Mouse (Mus musculus) MEL (cell line): ENCODE results near the gene Tmem132c. TPM values are rescaled to one million over a fixed set of nuclear protein-coding genes. Genes with fewer than 3 reads are reported as not detected.
A peak's percentile ranks its signal among the peaks of the same experiment; 100 is the strongest.

Source experiments
- DNase-seq: peaks from one replicate; pipeline ENCODE4 v3.0.0; 2011; ENCODE audit warnings: low read depth, low spot score
- H3K27ac ChIP-seq: 2 replicates; pipeline ENCODE4 v1.5.1; 2012; ENCODE audit warnings: low read depth, mild to moderate bottlenecking, control low read depth, low read length, moderate library complexity; ENCODE audit not compliant: control insufficient read depth
- H3K27me3 ChIP-seq, 2 experiments: fragments of 150-350 bp in 1 of 2; sonication (generic) in 1 of 2; 2 replicates each; pipeline ENCODE4 v1.6.1; 2012; ENCODE audit warnings: low read length in 2 of 2, mild to moderate bottlenecking in 2 of 2, improper control_type of control experiment in 1 of 2, moderate library complexity in 1 of 2; ENCODE audit not compliant: insufficient read depth in 2 of 2, control insufficient read depth in 1 of 2
- H3K36me3 ChIP-seq, 2 experiments: 2 replicates each; pipeline ENCODE4 v1.6.1; 2012 to 2014; ENCODE audit warnings: low read length in 2 of 2, improper control_type of control experiment in 1 of 2, inconsistent platforms in 1 of 2, mild to moderate bottlenecking in 1 of 2; ENCODE audit not compliant: insufficient read depth in 2 of 2, control insufficient read depth in 1 of 2
- H3K4me1 ChIP-seq, 2 experiments: fragments of 150-350 bp in 1 of 2; sonication (generic) in 1 of 2; 2 replicates each; pipeline ENCODE4 v1.6.1; 2012; ENCODE audit warnings: low read length in 2 of 2, improper control_type of control experiment in 1 of 2, mild to moderate bottlenecking in 1 of 2; ENCODE audit not compliant: insufficient read depth in 2 of 2, control insufficient read depth in 1 of 2
- H3K4me3 ChIP-seq, 2 experiments: fragments of 150-350 bp in 1 of 2; sonication (generic) in 1 of 2; 2 replicates each; pipeline ENCODE4 v1.5.1; 2012; ENCODE audit warnings: low read depth in 2 of 2, low read length in 2 of 2, mild to moderate bottlenecking in 2 of 2, moderate library complexity in 2 of 2, control low read depth in 1 of 2, improper control_type of control experiment in 1 of 2; ENCODE audit not compliant: control insufficient read depth in 1 of 2, insufficient read depth in 1 of 2
- H3K79me2 ChIP-seq: 2 replicates; pipeline ENCODE4 v1.6.1; 2012; ENCODE audit warnings: mild to moderate bottlenecking, low read length, moderate library complexity; ENCODE audit not compliant: control insufficient read depth, poor library complexity, insufficient read depth
- H3K9ac ChIP-seq: 2 replicates; pipeline ENCODE4 v1.6.1; 2012; ENCODE audit warnings: low read depth, mild to moderate bottlenecking, control low read depth, low read length, moderate library complexity; ENCODE audit not compliant: control insufficient read depth, poor library complexity, severe bottlenecking
- H3K9me3 ChIP-seq: fragments of 150-350 bp; sonication (generic); replicated peaks from 2 replicates; pipeline ENCODE4 v1.6.1; 2012; ENCODE audit warnings: mild to moderate bottlenecking, low read length, improper control_type of control experiment, moderate library complexity; ENCODE audit not compliant: insufficient read depth
- CHD1 ChIP-seq: IDR thresholded peaks from 2 replicates; pipeline ENCODE4 v1.6.1; 2012; ENCODE audit warnings: low read depth, mild to moderate bottlenecking, inconsistent platforms, low read length, improper control_type of control experiment
- CHD2 ChIP-seq: IDR thresholded peaks from 2 replicates; pipeline ENCODE4 v1.6.1; 2011; ENCODE audit warnings: low read length, improper control_type of control experiment
- CTCF ChIP-seq, 3 experiments: IDR thresholded peaks in 2 of 3; conservative IDR thresholded peaks in 1 of 3; 2 replicates each; pipeline ENCODE4 v1.5.1; 2011 to 2012; ENCODE audit warnings: low read length in 3 of 3, low read depth in 2 of 3, mild to moderate bottlenecking in 2 of 3, improper control_type of control experiment in 1 of 3, inconsistent platforms in 1 of 3, mixed read lengths in 1 of 3, moderate library complexity in 1 of 3; ENCODE audit not compliant: control insufficient read depth in 1 of 3, insufficient read depth in 1 of 3, poor library complexity in 1 of 3, severe bottlenecking in 1 of 3
- E2F4 ChIP-seq: IDR thresholded peaks from 2 replicates; pipeline ENCODE4 v1.6.1; 2011; ENCODE audit warnings: low read depth, low read length, improper control_type of control experiment, borderline replicate concordance
- EP300 ChIP-seq, 2 experiments: IDR thresholded peaks; 2 replicates each; pipeline ENCODE4 v1.6.1; 2011; ENCODE audit warnings: improper control_type of control experiment in 2 of 2, low read length in 2 of 2, low read depth in 1 of 2, mild to moderate bottlenecking in 1 of 2
- ETS1 ChIP-seq: IDR thresholded peaks from 2 replicates; pipeline ENCODE4 v1.6.1; 2012; ENCODE audit warnings: low read depth, mild to moderate bottlenecking, inconsistent platforms, low read length, improper control_type of control experiment, moderate library complexity
- HCFC1 ChIP-seq: IDR thresholded peaks from 2 replicates; pipeline ENCODE4 v1.6.1; 2012; ENCODE audit warnings: low read depth, mild to moderate bottlenecking, inconsistent platforms, low read length, improper control_type of control experiment, moderate library complexity
- JUND ChIP-seq: IDR thresholded peaks from 2 replicates; pipeline ENCODE4 v1.6.1; 2011; ENCODE audit warnings: low read depth, mild to moderate bottlenecking, improper control_type of control experiment, low read length
- MAFK ChIP-seq: IDR thresholded peaks from 2 replicates; pipeline ENCODE4 v1.6.1; 2011; ENCODE audit warnings: low read depth, mild to moderate bottlenecking, low read length, improper control_type of control experiment, borderline replicate concordance
- MXI1 ChIP-seq: IDR thresholded peaks from 2 replicates; pipeline ENCODE4 v1.6.1; 2011; ENCODE audit warnings: mild to moderate bottlenecking, low read depth, low read length, improper control_type of control experiment
- MYC ChIP-seq: IDR thresholded peaks from 2 replicates; pipeline ENCODE4 v1.6.1; 2011; ENCODE audit warnings: low read depth, mild to moderate bottlenecking, low read length, improper control_type of control experiment, moderate library complexity
- POLR2AphosphoS2 ChIP-seq: IDR thresholded peaks from 2 replicates; pipeline ENCODE4 v1.6.1; 2011; ENCODE audit warnings: low read length, improper control_type of control experiment
- POLR2AphosphoS5 ChIP-seq: IDR thresholded peaks from 2 replicates; pipeline ENCODE4 v1.6.1; 2012; ENCODE audit warnings: low read depth, borderline replicate concordance, mild to moderate bottlenecking, inconsistent platforms, low read length, moderate library complexity, mixed read lengths
- RCOR1 ChIP-seq: IDR thresholded peaks from 2 replicates; pipeline ENCODE4 v1.6.1; 2012; ENCODE audit warnings: low read depth, mild to moderate bottlenecking, inconsistent platforms, low read length, improper control_type of control experiment
- SIN3A ChIP-seq: IDR thresholded peaks from 2 replicates; pipeline ENCODE4 v1.6.1; 2012; ENCODE audit warnings: low read length, improper control_type of control experiment, inconsistent platforms
- TBP ChIP-seq: IDR thresholded peaks from 2 replicates; pipeline ENCODE4 v1.8.0; 2011; ENCODE audit warnings: low read depth, low read length, improper control_type of control experiment
- UBTF ChIP-seq: IDR thresholded peaks from 2 replicates; pipeline ENCODE4 v1.6.1; 2012; ENCODE audit warnings: low read depth, mild to moderate bottlenecking, inconsistent platforms, low read length, improper control_type of control experiment, moderate library complexity, borderline replicate concordance; ENCODE audit not compliant: insufficient read depth
- ZC3H11A ChIP-seq: IDR thresholded peaks from 2 replicates; pipeline ENCODE4 v1.6.1; 2012; ENCODE audit warnings: low read depth, mild to moderate bottlenecking, inconsistent platforms, low read length, improper control_type of control experiment
- ZKSCAN1 ChIP-seq: IDR thresholded peaks from 2 replicates; pipeline ENCODE4 v1.6.1; 2012; ENCODE audit warnings: low read depth, mild to moderate bottlenecking, inconsistent platforms, low read length, improper control_type of control experiment, moderate library complexity
- ZMIZ1 ChIP-seq: IDR thresholded peaks from 2 replicates; pipeline ENCODE4 v1.6.1; 2012; ENCODE audit warnings: low read depth, mild to moderate bottlenecking, inconsistent platforms, low read length, improper control_type of control experiment, moderate library complexity
- ZNF384 ChIP-seq: IDR thresholded peaks from 2 replicates; pipeline ENCODE4 v1.6.1; 2012; ENCODE audit warnings: low read depth, mild to moderate bottlenecking, inconsistent platforms, low read length, improper control_type of control experiment
- polyA plus RNA-seq, 2 experiments: library from polyadenylated mRNA; stranded (reverse) in 1 of 2; unstranded in 1 of 2; fragments of >175 nt in 1 of 2; fragments of >200 nt in 1 of 2; gene quantifications; 2 replicates each; pipeline versions ENCODE4 v1.2.1 to v1.2.4; 2012; ENCODE audit warnings: low replicate concordance in 2 of 2, low read depth in 1 of 2; ENCODE audit not compliant: insufficient read length in 2 of 2, insufficient read depth in 1 of 2, missing spikeins in 1 of 2
- total RNA-seq: library from RNA; depleted of rRNA; stranded (reverse); fragments of 300-350 nt; gene quantifications from 2 replicates; pipeline ENCODE4 v1.2.3, GENCODE M21; 2012

The Tmem132c gene
- total and polyA plus RNA-seq, 3 experiments = not detected

DNA sequence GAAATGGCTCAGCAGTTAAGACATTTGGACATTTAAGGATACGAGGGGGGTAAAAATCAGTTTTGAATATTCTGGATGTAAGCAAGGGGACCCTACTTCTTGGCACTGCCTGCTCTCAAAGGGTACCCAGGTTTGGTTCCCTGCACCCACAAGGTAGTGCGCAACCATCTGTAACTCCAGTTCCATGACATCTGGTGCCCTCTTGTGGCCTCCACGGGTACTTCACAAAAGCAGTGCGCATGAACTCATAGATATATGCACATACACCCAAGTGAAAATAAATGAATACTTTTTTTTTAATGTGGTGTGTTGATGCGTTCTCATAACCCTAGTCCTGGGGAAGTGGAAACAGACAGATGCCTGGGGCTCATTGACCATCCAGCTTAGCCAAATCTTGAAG, 149.6 kb downstream of the Tmem132c start:
- H3K27ac ChIP-seq = no peak overlapping the region
- TF ChIP-seq E2F4 (no peak), CTCF (IDR thresholded peaks at IDR 0.05 in 2 of 3, conservative IDR thresholded peaks at IDR 0.05 in 1 of 3; ENCODE audit: control insufficient read depth in 1 of 3, insufficient read depth in 1 of 3, low read depth in 2 of 3, low read length in 3 of 3, poor library complexity in 1 of 3, severe bottlenecking in 1 of 3) (0 out of 6 replicates have a peak, but pooled peaks of 1 of the 3 experiments have one; percentile 12)
- no peaks in the 10 kb centered on the region for H3K4me1 ChIP-seq
- H3K27me3 ChIP-seq = no peaks in the 10 kb centered on the region
- no peaks in the 10 kb centered on the region for H3K9me3 ChIP-seq
- no peaks in the 10 kb centered on the region for H3K36me3 ChIP-seq
- no peaks in the 10 kb centered on the region for H3K79me2 ChIP-seq
- no peak overlapping the region for H3K4me3 ChIP-seq
- H3K9ac ChIP-seq = no peak overlapping the region
- peak; percentile 3 for DNase-seq

- Histone ChIP-seq H3K27ac (no peak overlapping the region), H3K36me3 (no peaks in the 10 kb centered on the region), H3K4me3 (no peak overlapping the region), H3K9ac (no peak overlapping the region), H3K79me2 (no peaks in the 10 kb centered on the region), H3K4me1 (no peaks in the 10 kb centered on the region), H3K9me3 (no peaks in the 10 kb centered on the region), H3K27me3 (no peaks in the 10 kb centered on the region; a peak in 1 of 4 replicates)
- DNase-seq = no peak
- TF ChIP-seq JUND (no peak), ETS1 (no peak), ZKSCAN1 (no peak), SIN3A (no peak), E2F4 (no peak), POLR2AphosphoS2 (no peak), EP300 (IDR thresholded peaks at IDR 0.05; ENCODE audit: low read depth in 1 of 2, low read length in 2 of 2) (no peak), MXI1 (no peak), ZC3H11A (no peak), POLR2AphosphoS5 (no peak), RCOR1 (no peak)
Observed at GRCm38 (mm10) chr5:127396889-127397288, 155.3 kb downstream of the Tmem132c start.

DNA sequence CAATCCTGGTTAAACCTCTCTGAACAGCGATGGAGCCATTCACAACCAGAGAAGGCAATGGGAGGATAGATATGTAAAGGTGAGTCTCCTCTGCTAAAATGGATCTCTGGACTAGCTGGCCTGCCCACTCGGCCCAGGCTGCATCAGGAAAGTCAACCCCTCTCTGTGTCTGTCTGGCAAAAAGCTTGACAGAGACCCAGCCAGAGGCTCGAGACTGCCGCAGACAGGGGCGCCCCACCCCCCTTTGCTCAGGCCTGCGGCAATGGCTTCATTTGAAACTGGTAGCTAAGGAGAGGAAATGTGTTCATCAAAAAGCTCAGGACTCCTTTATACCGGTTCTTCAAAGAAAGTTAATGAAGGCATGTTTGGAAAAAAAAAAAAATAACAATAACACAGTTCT, 156.4 kb downstream of the Tmem132c start:
- Histone ChIP-seq H3K4me1 (no peaks in the 10 kb centered on the region), H3K4me3 (no peak overlapping the region), H3K27ac (no peak overlapping the region), H3K79me2 (no peaks in the 10 kb centered on the region), H3K9ac (no peak overlapping the region), H3K27me3 (no peaks in the 10 kb centered on the region; a peak in 1 of 4 replicates), H3K9me3 (no peaks in the 10 kb centered on the region), H3K36me3 (no peaks in the 10 kb centered on the region)
- no peak for DNase-seq
- TF ChIP-seq ZKSCAN1 (no peak), CHD2 (no peak), CHD1 (no peak), CTCF (IDR thresholded peaks at IDR 0.05 in 2 of 3, conservative IDR thresholded peaks at IDR 0.05 in 1 of 3; ENCODE audit: control insufficient read depth in 1 of 3, insufficient read depth in 1 of 3, low read depth in 2 of 3, low read length in 3 of 3, poor library complexity in 1 of 3, severe bottlenecking in 1 of 3) (no peak), ZNF384 (no peak), MYC (no peak), MAFK (no peak), TBP (no peak), RCOR1 (no peak), ZMIZ1 (no peak), POLR2AphosphoS2 (no peak), MXI1 (no peak), UBTF (no peak), HCFC1 (no peak)
